Mouse (Mus musculus) layer of hippocampus, postnatal 36 days (tissue): ENCODE measurements around the gene Ccdc85a. TPM values are rescaled to one million over a fixed set of nuclear protein-coding genes. Genes with fewer than 3 reads are reported as not detected.
A peak's percentile ranks its signal among the peaks of the same experiment; 100 is the strongest.

Experiments used
- DNase-seq, 2 experiments: peaks; one replicate each; pipeline ENCODE4 v3.0.0; 2022
- total RNA-seq, 2 experiments: library from RNA; stranded (reverse); gene quantifications; 2 replicates each; pipeline ENCODE4 v1.2.3; 2021

Gene Ccdc85a
- total RNA-seq = 100 to 1,000 TPM; 144 to 166 TPM

- peak; percentile 92 to 93 for DNase-seq
Measured at GRCm38 (mm10) chr11:28583911-28584434, at the start of gene Ccdc85a. Ccdc85a (minus strand) TSS chr11:28584324.

- DNase-seq = no peak
Measured at GRCm38 (mm10) chr11:28633571-28634125, 49.5 kb upstream of the Ccdc85a start.

GRCm38 (mm10) chr11:28633093-28633492, 49.0 kb upstream of the Ccdc85a start:
- DNase-seq = no peak

GRCm38 (mm10) chr11:28630771-28631170, 46.6 kb upstream of the Ccdc85a start:
- DNase-seq = no peak

GRCm38 (mm10) chr11:28610781-28611491, 26.8 kb upstream of the Ccdc85a start:
- no peak for DNase-seq

- DNase-seq = peak; percentile 45 to 57
Measured at GRCm38 (mm10) chr11:28583138-28583910, 800 bp downstream of the Ccdc85a start.

- DNase-seq = peak in 1 of 2 experiments; percentile 4
Measured at GRCm38 (mm10) chr11:28582218-28582617, 1.9 kb downstream of the Ccdc85a start.

- DNase-seq = peak in 1 of 2 experiments; percentile 11
Measured at GRCm38 (mm10) chr11:28572423-28572822, 11.7 kb downstream of the Ccdc85a start.

GRCm38 (mm10) chr11:28556420-28556819, 27.7 kb downstream of the Ccdc85a start:
- no peak for DNase-seq

GRCm38 (mm10) chr11:28543429-28543828, 40.7 kb downstream of the Ccdc85a start:
- no peak for DNase-seq

GRCm38 (mm10) chr11:28541307-28541706, 42.8 kb downstream of the Ccdc85a start:
- no peak for DNase-seq

- no peak for DNase-seq
Measured at GRCm38 (mm10) chr11:28533286-28533685, 50.8 kb downstream of the Ccdc85a start.

GRCm38 (mm10) chr11:28501190-28501589, 82.9 kb downstream of the Ccdc85a start:
- no peak for DNase-seq

- no peak for DNase-seq
Measured at GRCm38 (mm10) chr11:28497034-28497433, 87.1 kb downstream of the Ccdc85a start.

GRCm38 (mm10) chr11:28493362-28493761, 90.8 kb downstream of the Ccdc85a start:
- no peak for DNase-seq

GRCm38 (mm10) chr11:28491330-28491729, 92.8 kb downstream of the Ccdc85a start:
- no peak for DNase-seq

GRCm38 (mm10) chr11:28484083-28484729, 99.9 kb downstream of the Ccdc85a start:
- DNase-seq = no peak

GRCm38 (mm10) chr11:28477088-28477487, 107.0 kb downstream of the Ccdc85a start:
- DNase-seq = no peak

- DNase-seq = no peak
Measured at GRCm38 (mm10) chr11:28465726-28466125, 118.4 kb downstream of the Ccdc85a start.

GRCm38 (mm10) chr11:28464926-28465325, 119.2 kb downstream of the Ccdc85a start:
- DNase-seq = no peak

- no peak for DNase-seq
Measured at GRCm38 (mm10) chr11:28459165-28459564, 125.0 kb downstream of the Ccdc85a start.

GRCm38 (mm10) chr11:28439877-28440276, 144.2 kb downstream of the Ccdc85a start:
- DNase-seq = no peak
